Mouse (Mus musculus): ENCODE results near the gene Mcoln3.

DNA sequence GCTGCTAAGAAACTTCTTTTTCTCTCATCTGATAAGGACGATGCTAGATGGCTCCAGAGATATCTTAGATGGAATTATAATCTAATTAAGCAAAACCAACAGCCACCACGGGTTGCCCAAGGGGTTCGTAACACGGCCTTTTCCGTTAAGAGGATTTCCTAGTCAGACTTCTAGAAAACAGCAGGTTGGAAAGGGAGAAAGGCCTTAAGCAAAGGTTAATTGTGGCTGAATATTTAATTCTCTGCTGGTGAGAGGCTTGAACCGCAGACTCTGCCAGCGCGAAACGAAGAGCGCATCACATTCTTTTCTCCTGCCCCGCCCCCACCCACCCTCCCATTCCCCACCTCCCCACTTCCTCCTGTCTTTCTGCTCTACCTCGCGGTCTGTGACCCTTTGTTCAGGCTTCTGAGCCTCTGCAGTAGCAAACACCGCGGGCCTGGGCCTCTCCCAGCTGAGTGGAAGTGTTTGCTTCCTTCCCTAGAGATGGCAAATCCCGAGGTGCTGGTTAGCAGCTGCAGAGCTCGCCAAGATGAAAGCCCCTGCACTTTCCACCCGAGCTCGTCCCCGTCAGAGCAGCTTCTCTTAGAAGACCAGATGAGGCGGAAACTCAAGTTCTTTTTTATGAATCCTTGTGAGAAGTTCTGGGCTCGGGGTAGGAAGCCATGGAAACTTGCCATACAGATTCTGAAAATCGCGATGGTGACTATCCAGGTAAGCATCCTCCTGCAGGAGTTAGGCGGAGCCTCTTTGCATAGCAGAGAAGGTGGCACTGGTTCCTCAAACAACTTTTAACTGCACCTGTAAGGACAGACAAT lies 4.3 kb downstream of the Mcoln3 start:
- no peak for TF ChIP-seq POLR2A (IDR thresholded peaks at IDR 0.05; ENCODE audit: insufficient read length, low read depth)
- TF ChIP-seq MAX (IDR thresholded peaks at IDR 0.05; ENCODE audit: low read depth), result no peak
- TF ChIP-seq TCF12 (IDR thresholded peaks at IDR 0.05; ENCODE audit: insufficient read depth, poor library complexity, severe bottlenecking), result no peak
- no peak for TF ChIP-seq MYOG (IDR thresholded peaks at IDR 0.05; ENCODE audit: control insufficient read depth in 1 of 3, insufficient read depth in 1 of 3, insufficient read length in 2 of 3, low read depth in 2 of 3)
- no peak for TF ChIP-seq MYOD1 (IDR thresholded peaks at IDR 0.05; ENCODE audit: control insufficient read depth in 1 of 3, insufficient read length in 2 of 3, low read depth in 2 of 3)
- no peak for TF ChIP-seq USF1 (IDR thresholded peaks at IDR 0.05; ENCODE audit: low read depth)
- TF ChIP-seq E2F4 (IDR thresholded peaks at IDR 0.05; ENCODE audit: insufficient read depth), result no peak
- TF ChIP-seq CEBPB (IDR thresholded peaks at IDR 0.05; ENCODE audit: insufficient read depth, poor library complexity, severe bottlenecking), result no peak
- TF ChIP-seq SRF (IDR thresholded peaks at IDR 0.05; ENCODE audit: control insufficient read depth, insufficient read length, low read depth), result no peak
- no peak for TF ChIP-seq POLR2AphosphoS2 (IDR thresholded peaks at IDR 0.05; ENCODE audit: insufficient read length, low read depth)
